Mouse (Mus musculus): ENCODE data around the gene Sh3kbp1. TPM values are rescaled to one million over a fixed set of nuclear protein-coding genes. Genes with fewer than 3 reads are reported as not detected.

Sh3kbp1 gene
- total and polyA plus RNA-seq, 3 experiments, result 18.6 to 37.7 TPM; not detected in 1

- no peak for TF ChIP-seq NELFE (IDR thresholded peaks at IDR 0.05; ENCODE audit: low read depth, low read length)
- TF ChIP-seq RAD21 (IDR thresholded peaks at IDR 0.05; ENCODE audit: low read depth, low read length), result no peak
- TF ChIP-seq CTCF (IDR thresholded peaks at IDR 0.05 in 2 of 3, conservative IDR thresholded peaks at IDR 0.05 in 1 of 3; ENCODE audit: control insufficient read depth in 1 of 3, insufficient read depth in 1 of 3, low read depth in 2 of 3, low read length in 3 of 3, poor library complexity in 1 of 3, severe bottlenecking in 1 of 3), result no peak
- TF ChIP-seq GABPA (IDR thresholded peaks at IDR 0.05; ENCODE audit: low read depth, low read length), result no peak
- no peak for TF ChIP-seq MAZ (IDR thresholded peaks at IDR 0.05; ENCODE audit: low read depth, low read length)
These were observed 136.7 kb downstream of the Sh3kbp1 start (continued) for GRCm38 (mm10) chrX:159763801-159764200.

- Histone ChIP-seq H3K4me1 (ENCODE audit: control insufficient read depth in 1 of 2, insufficient read depth in 2 of 2, low read length in 2 of 2) (peaks cover 18 to 22% of the 10 kb centered on the region in 2 experiments), H3K9ac (ENCODE audit: control insufficient read depth, low read depth, low read length, poor library complexity, severe bottlenecking) (no peak overlapping the region), H3K4me3 (ENCODE audit: control insufficient read depth in 1 of 2, insufficient read depth in 1 of 2, low read depth in 2 of 2, low read length in 2 of 2) (no peak overlapping the region), H3K27me3 (ENCODE audit: control insufficient read depth in 1 of 2, insufficient read depth in 2 of 2, low read length in 2 of 2) (no peaks in the 10 kb centered on the region), H3K79me2 (ENCODE audit: control insufficient read depth, insufficient read depth, low read length, poor library complexity) (no peaks in the 10 kb centered on the region), H3K27ac (ENCODE audit: control insufficient read depth, low read depth, low read length) (no peak overlapping the region), H3K9me3 (replicated peaks; ENCODE audit: insufficient read depth, low read length) (no peaks in the 10 kb centered on the region), H3K36me3 (ENCODE audit: control insufficient read depth in 1 of 2, insufficient read depth in 2 of 2, low read length in 2 of 2) (peaks cover 0 to 32% of the 10 kb centered on the region in 2 experiments; a peak in 2 of 4 replicates)
- no peak for TF ChIP-seq CHD1 (IDR thresholded peaks at IDR 0.05; ENCODE audit: low read depth, low read length)
- no peak for TF ChIP-seq ELF1 (IDR thresholded peaks at IDR 0.05; ENCODE audit: low read depth, low read length)
- no peak for TF ChIP-seq JUND (IDR thresholded peaks at IDR 0.05; ENCODE audit: low read depth, low read length)
- no peak for TF ChIP-seq ZKSCAN1 (IDR thresholded peaks at IDR 0.05; ENCODE audit: low read depth, low read length)
- no peak for TF ChIP-seq MAX (IDR thresholded peaks at IDR 0.05; ENCODE audit: low read length)
- TF ChIP-seq GABPA (IDR thresholded peaks at IDR 0.05; ENCODE audit: low read depth, low read length), result no peak
- TF ChIP-seq MXI1 (IDR thresholded peaks at IDR 0.05; ENCODE audit: low read depth, low read length), result no peak
- no peak for TF ChIP-seq TCF12 (IDR thresholded peaks at IDR 0.05; ENCODE audit: low read depth, low read length)
- TF ChIP-seq ZMIZ1 (IDR thresholded peaks at IDR 0.05; ENCODE audit: low read depth, low read length), result no peak
- TF ChIP-seq ETS1 (IDR thresholded peaks at IDR 0.05; ENCODE audit: low read depth, low read length), result no peak
- no peak for TF ChIP-seq GATA1 (IDR thresholded peaks at IDR 0.05; ENCODE audit: low read depth, low read length)
- no peak for TF ChIP-seq CHD2 (IDR thresholded peaks at IDR 0.05; ENCODE audit: low read length)
- no peak for TF ChIP-seq SMC3 (IDR thresholded peaks at IDR 0.05; ENCODE audit: low read depth, low read length)
- no peak for TF ChIP-seq POLR2A (IDR thresholded peaks at IDR 0.05; ENCODE audit: control insufficient read depth in 1 of 2, insufficient read depth in 1 of 2, low read depth in 1 of 2, low read length in 2 of 2, poor library complexity in 1 of 2)
- no peak for TF ChIP-seq EP300 (IDR thresholded peaks at IDR 0.05; ENCODE audit: low read depth in 1 of 2, low read length in 2 of 2)
- TF ChIP-seq CTCF (IDR thresholded peaks at IDR 0.05 in 2 of 3, conservative IDR thresholded peaks at IDR 0.05 in 1 of 3; ENCODE audit: control insufficient read depth in 1 of 3, insufficient read depth in 1 of 3, low read depth in 2 of 3, low read length in 3 of 3, poor library complexity in 1 of 3, severe bottlenecking in 1 of 3), result no peak
- TF ChIP-seq TAL1 (IDR thresholded peaks at IDR 0.05; ENCODE audit: low read length), result no peak
- no peak for TF ChIP-seq MAZ (IDR thresholded peaks at IDR 0.05; ENCODE audit: low read depth, low read length)
- TF ChIP-seq POLR2AphosphoS5 (IDR thresholded peaks at IDR 0.05; ENCODE audit: borderline replicate concordance, low read depth, low read length), result no peak
- no peak for DNase-seq (ENCODE audit: low read depth, low spot score)
These were observed 138.8 kb downstream of the Sh3kbp1 start for GRCm38 (mm10) chrX:159765850-159766249.
